Mouse (Mus musculus): ENCODE results near the gene Kif19a. TPM values are rescaled to one million over a fixed set of nuclear protein-coding genes. Genes with fewer than 3 reads are reported as not detected.

The Kif19a gene
- polyA plus RNA-seq, 1 experiment from 2014 or later, result 0.17 TPM

GRCm38 (mm10) chr11:114731711-114732110 is 33.5 kb upstream of the Kif19a start:
- WGBS, result 71% methylated on average over 4 of the region's 4 CpGs
- H3K27me3 ChIP-seq (replicated peaks), result peaks cover 7% of the 10 kb centered on the region; the same call in 1 of the 2 replicates
- no peak overlapping the region for H3K9ac ChIP-seq
- peaks cover 24% of the 10 kb centered on the region for H3K4me1 ChIP-seq
- H3K4me3 ChIP-seq, result no peak overlapping the region
- H3K27ac ChIP-seq (replicated peaks), result no peak overlapping the region
- H3K4me2 ChIP-seq, result no peak overlapping the region
- ATAC-seq (ENCODE audit: extremely low read depth, insufficient number of reproducible peaks, low FRiP score, low TSS enrichment), result no peak
- no peaks in the 10 kb centered on the region for H3K9me3 ChIP-seq
- H3K36me3 ChIP-seq, result no peaks in the 10 kb centered on the region

DNA sequence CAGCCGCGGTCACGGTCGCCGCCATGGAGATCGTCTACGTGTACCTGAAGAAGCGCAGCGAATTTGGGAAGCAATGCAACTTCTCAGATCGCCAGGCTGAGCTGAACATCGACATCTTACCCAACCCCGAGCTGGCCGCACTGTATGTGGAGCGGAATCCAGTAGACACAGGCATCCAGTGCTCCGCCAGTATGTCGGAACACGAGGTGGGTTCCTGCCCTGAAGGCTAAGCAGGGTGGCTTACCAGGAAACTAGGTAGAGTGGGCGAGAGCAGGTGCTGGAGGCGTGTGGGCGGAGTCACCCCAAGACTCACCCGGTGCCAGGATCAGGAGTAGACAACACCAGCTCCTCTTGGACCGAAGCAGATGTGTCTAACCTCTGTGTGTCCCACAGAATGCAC is 32.3 kb upstream of the Kif19a start:
- no peak overlapping the region for H3K27ac ChIP-seq (replicated peaks)
- no peak overlapping the region for H3K9ac ChIP-seq
- H3K36me3 ChIP-seq, result no peaks in the 10 kb centered on the region
- no peak overlapping the region for H3K4me3 ChIP-seq
- peaks cover 7% of the 10 kb centered on the region; the same call in 1 of the 2 replicates for H3K27me3 ChIP-seq (replicated peaks)
- peaks cover 13% of the 10 kb centered on the region for H3K4me1 ChIP-seq
- ATAC-seq (ENCODE audit: extremely low read depth, insufficient number of reproducible peaks, low FRiP score, low TSS enrichment), result no peak
- H3K4me2 ChIP-seq, result no peak overlapping the region
- WGBS, result 61% methylated on average over 22 of the region's 22 CpGs
- H3K9me3 ChIP-seq, result no peaks in the 10 kb centered on the region

DNA sequence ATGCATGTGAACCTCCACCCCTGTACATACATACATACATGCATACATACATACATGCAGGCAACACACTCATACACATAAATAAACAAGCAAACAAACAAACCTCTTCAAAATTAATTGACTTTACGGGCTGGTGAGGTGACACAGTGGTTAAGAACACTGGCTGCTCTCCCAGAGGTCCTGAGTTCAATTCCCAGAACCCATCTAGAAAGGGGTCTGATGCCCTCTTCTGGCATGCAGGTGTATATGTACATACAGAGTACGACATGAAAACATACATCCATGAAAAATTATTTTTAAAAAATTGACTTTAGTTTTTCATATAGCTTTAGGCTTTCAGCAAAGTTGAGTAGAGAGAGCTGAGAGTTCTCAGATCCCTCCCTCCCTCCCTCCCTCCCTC is 29.1 kb upstream of the Kif19a start:
- ATAC-seq (ENCODE audit: extremely low read depth, insufficient number of reproducible peaks, low FRiP score, low TSS enrichment), result no peak
- 81% methylated on average over 2 of the region's 2 CpGs for WGBS
- no peak overlapping the region for H3K4me2 ChIP-seq

DNA sequence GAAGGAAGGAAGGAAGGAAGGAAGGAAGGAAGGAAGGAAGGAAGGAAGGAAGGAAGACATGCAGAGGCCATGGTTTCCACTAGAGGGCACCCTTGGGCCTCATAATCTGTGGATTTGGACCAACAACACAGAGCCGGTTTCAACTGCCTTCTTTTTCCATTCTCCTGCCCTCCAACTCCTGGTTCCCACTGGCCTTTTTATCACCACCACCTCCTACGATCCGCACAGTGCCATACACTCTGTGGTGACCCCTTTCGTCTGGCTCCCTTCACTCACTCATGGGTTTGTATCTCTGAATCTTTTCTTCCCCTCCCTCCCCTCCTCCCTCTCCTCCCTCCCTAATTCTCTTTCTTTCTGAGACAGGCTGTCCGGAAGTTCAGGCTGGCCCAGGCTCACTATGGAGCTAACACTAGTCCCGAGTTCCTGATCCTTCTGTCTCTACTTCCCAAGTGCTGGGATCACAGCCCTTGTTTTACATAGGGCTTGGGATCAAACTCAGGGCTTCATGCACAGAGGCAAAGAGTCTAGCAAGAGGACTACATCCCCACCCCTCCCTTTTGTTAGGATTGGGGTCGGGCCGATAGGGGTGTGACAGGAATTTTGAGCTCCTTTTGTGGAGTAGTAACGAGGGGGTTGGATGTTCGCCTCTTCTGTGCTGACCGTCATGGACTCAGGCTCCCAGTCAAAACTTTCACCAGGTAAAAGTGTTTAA is 28.1 kb upstream of the Kif19a start:
- Histone ChIP-seq H3K27me3 (replicated peaks) (peaks cover 14% of the 10 kb centered on the region; the same call in 1 of the 2 replicates), H3K9ac (0 out of 2 replicates have a peak overlapping the region, but pooled peaks have one; percentile 24), H3K4me1 (peaks cover 11% of the 10 kb centered on the region), H3K36me3 (no peaks in the 10 kb centered on the region), H3K9me3 (no peaks in the 10 kb centered on the region), H3K27ac (replicated peaks) (no peak overlapping the region), H3K4me2 (peak overlapping the region; percentile 36; the same call in 1 of the 2 replicates), H3K4me3 (no peak overlapping the region)
- ATAC-seq (ENCODE audit: extremely low read depth, insufficient number of reproducible peaks, low FRiP score, low TSS enrichment), result no peak
- 34% methylated on average over 11 of the region's 11 CpGs for WGBS

More for the DNA sequence above, 29.1 kb upstream of the Kif19a start:
- Histone ChIP-seq H3K4me3 (no peak overlapping the region), H3K9me3 (no peaks in the 10 kb centered on the region), H3K9ac (no peak overlapping the region), H3K4me1 (peaks cover 11% of the 10 kb centered on the region), H3K36me3 (no peaks in the 10 kb centered on the region), H3K27me3 (replicated peaks) (peaks cover 11% of the 10 kb centered on the region; the same call in 1 of the 2 replicates), H3K27ac (replicated peaks) (no peak overlapping the region)

DNA sequence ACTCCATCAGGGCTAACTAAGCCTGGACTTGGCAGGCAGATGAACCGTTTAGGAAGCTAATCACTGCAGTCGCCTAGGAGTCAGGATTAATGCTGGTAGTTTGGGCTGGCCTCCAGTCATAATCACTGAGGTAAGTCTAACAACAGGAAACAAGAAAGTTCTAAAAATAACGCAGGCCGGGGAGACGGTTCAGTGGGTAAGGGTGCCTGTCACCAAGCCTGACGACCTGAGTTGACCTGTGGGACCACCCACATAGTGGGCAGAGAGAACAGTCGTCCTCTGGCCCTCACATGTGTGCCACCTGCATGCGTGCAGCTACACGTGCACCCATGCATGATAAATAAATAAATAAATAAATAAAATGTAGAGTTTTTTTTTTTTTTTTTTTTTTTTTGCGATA is 24.6 kb upstream of the Kif19a start:
- Histone ChIP-seq H3K27me3 (replicated peaks) (peaks cover 24% of the 10 kb centered on the region), H3K4me3 (no peak overlapping the region), H3K4me1 (peaks cover 11% of the 10 kb centered on the region), H3K27ac (replicated peaks) (no peak overlapping the region), H3K36me3 (no peaks in the 10 kb centered on the region), H3K9me3 (no peaks in the 10 kb centered on the region), H3K4me2 (no peak overlapping the region), H3K9ac (0 out of 2 replicates have a peak overlapping the region, but pooled peaks have one; percentile 33)
- ATAC-seq (ENCODE audit: extremely low read depth, insufficient number of reproducible peaks, low FRiP score, low TSS enrichment), result no peak
- 28% methylated on average over 10 of the region's 10 CpGs for whole genome bisulfite sequencing

DNA sequence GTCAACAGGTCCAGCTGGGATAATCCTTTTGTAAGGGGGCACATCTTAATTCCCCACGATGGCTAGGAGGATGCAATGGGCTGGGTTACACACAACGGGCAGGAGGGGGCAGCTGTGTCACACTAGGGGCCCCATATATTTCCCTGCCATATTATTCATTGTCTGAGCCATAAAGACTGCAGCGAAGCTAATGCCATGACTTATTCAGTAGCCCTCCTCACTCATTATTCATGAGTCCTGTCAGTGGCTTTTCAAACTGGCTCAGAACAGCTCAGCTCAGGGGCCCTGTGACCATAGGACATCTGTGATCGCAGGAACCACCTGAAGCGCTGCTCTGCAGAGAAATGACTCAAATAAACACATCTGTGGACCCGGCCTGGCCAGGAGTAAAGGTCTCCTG is 23.7 kb upstream of the Kif19a start:
- H3K4me2 ChIP-seq, result no peak overlapping the region
- H3K27me3 ChIP-seq (replicated peaks), result peaks cover 24% of the 10 kb centered on the region
- WGBS, result 58% methylated on average over 6 of the region's 6 CpGs
- no peak for ATAC-seq (ENCODE audit: extremely low read depth, insufficient number of reproducible peaks, low FRiP score, low TSS enrichment)
- no peaks in the 10 kb centered on the region for H3K36me3 ChIP-seq
- H3K9ac ChIP-seq, result no peak overlapping the region
- peaks cover 11% of the 10 kb centered on the region for H3K4me1 ChIP-seq
- H3K27ac ChIP-seq (replicated peaks), result no peak overlapping the region
- no peaks in the 10 kb centered on the region for H3K9me3 ChIP-seq
- H3K4me3 ChIP-seq, result no peak overlapping the region

DNA sequence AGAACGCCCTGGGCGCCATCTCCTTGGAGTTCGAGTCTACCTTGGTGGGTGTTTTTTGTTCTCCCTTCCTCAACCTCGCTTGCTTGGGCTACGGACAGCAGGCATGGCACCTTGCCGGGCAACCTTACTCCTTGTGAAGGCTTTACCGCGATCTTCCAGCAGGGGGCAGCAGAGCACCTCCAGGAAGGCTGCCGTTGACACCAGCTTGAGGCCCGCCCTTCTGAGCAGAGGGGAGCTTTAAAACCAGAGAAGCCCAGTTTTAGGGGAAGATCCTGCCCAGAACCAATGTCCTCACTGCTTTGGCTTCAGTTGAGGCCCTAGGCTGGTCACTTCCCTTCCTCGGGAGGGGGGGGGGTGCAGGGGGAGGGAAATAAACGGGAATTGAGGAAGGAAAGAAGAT is 20.1 kb upstream of the Kif19a start:
- Histone ChIP-seq H3K9ac (peak overlapping the region; percentile 65), H3K4me1 (peaks cover 8% of the 10 kb centered on the region), H3K4me3 (no peak overlapping the region), H3K4me2 (peak overlapping the region; percentile 45), H3K9me3 (no peaks in the 10 kb centered on the region), H3K36me3 (no peaks in the 10 kb centered on the region), H3K27ac (replicated peaks) (no peak overlapping the region), H3K27me3 (replicated peaks) (peaks cover 16% of the 10 kb centered on the region)
- WGBS, result under 1% methylated on average over 12 of the region's 12 CpGs
- no peak for ATAC-seq (ENCODE audit: extremely low read depth, insufficient number of reproducible peaks, low FRiP score, low TSS enrichment)

- H3K4me2 ChIP-seq, result no peak overlapping the region
- peaks cover 13% of the 10 kb centered on the region for H3K27me3 ChIP-seq (replicated peaks)
- H3K9ac ChIP-seq, result no peak overlapping the region
- H3K9me3 ChIP-seq, result no peaks in the 10 kb centered on the region
- no peaks in the 10 kb centered on the region for H3K4me1 ChIP-seq
- H3K36me3 ChIP-seq, result no peaks in the 10 kb centered on the region
- 78% methylated on average over 12 of the region's 12 CpGs for WGBS
- no peak overlapping the region for H3K27ac ChIP-seq (replicated peaks)
- ATAC-seq (ENCODE audit: extremely low read depth, insufficient number of reproducible peaks, low FRiP score, low TSS enrichment), result no peak
- no peak overlapping the region for H3K4me3 ChIP-seq
Observed at GRCm38 (mm10) chr11:114747564-114748138, 17.5 kb upstream of the Kif19a start.

DNA sequence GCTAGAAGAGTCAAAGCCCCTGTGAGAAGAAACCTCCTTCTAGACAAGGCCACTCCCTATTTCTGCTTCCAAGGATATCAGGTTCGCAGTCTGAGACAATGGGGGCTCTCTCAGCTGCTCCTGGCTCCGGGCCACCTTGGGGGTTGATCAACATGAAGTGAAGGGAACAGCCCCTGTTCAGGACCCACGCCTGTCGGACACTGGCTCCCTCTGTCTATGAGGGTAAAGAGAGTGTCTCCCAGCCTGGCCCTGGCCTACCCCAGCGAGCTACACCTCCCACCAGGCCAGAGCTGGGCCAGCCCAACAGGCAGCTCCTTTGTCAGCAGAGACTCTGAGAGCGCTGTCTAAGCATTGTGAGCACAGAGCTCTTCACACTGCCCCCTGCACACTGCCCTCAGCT is 4.7 kb downstream of the Kif19a start:
- Histone ChIP-seq H3K4me2 (no peak overlapping the region), H3K27me3 (replicated peaks) (peaks cover 35% of the 10 kb centered on the region), H3K4me1 (peaks cover 4% of the 10 kb centered on the region), H3K9ac (no peak overlapping the region), H3K4me3 (no peak overlapping the region), H3K27ac (replicated peaks) (no peak overlapping the region), H3K9me3 (no peaks in the 10 kb centered on the region), H3K36me3 (no peaks in the 10 kb centered on the region)
- WGBS, result 47% methylated on average over 6 of the region's 6 CpGs
- no peak for ATAC-seq (ENCODE audit: extremely low read depth, insufficient number of reproducible peaks, low FRiP score, low TSS enrichment)

DNA sequence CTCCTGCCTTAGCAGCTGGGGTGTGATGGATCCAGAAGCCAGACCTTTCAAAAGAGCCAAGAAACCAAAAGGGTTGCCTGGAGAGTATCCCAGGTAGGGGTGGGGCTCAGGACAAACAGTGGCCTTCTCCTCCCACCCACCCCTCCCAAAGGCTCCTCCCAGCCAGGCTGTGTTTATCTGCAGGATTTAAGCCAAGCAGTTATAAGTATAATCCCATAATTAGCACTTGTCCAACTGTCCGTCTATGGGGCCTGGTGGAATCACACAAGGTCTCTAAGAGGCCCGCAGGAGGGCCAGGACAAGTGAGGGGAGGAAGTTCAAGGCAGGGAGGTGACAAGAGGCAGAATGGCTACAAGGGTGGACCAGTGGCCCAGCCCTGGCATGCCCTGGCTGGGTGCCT is 6.7 kb downstream of the Kif19a start:
- H3K36me3 ChIP-seq, result no peaks in the 10 kb centered on the region
- H3K9me3 ChIP-seq, result no peaks in the 10 kb centered on the region
- H3K27me3 ChIP-seq (replicated peaks), result peaks cover 34% of the 10 kb centered on the region
- H3K27ac ChIP-seq (replicated peaks), result no peak overlapping the region
- WGBS, result 66% methylated on average over 2 of the region's 2 CpGs
- no peaks in the 10 kb centered on the region for H3K4me1 ChIP-seq
- ATAC-seq (ENCODE audit: extremely low read depth, insufficient number of reproducible peaks, low FRiP score, low TSS enrichment), result no peak
- H3K4me2 ChIP-seq, result no peak overlapping the region
- no peak overlapping the region for H3K9ac ChIP-seq
- no peak overlapping the region for H3K4me3 ChIP-seq

- ATAC-seq (ENCODE audit: extremely low read depth, insufficient number of reproducible peaks, low FRiP score, low TSS enrichment), result no peak
- H3K27me3 ChIP-seq (replicated peaks), result peaks cover 96% of the 10 kb centered on the region
- no peak overlapping the region for H3K4me2 ChIP-seq
- no peaks in the 10 kb centered on the region for H3K36me3 ChIP-seq
- H3K4me3 ChIP-seq, result no peak overlapping the region
- H3K27ac ChIP-seq (replicated peaks), result no peak overlapping the region
- 23% methylated on average over 9 of the region's 9 CpGs for WGBS
- no peak overlapping the region for H3K9ac ChIP-seq
- H3K4me1 ChIP-seq, result peaks cover 22% of the 10 kb centered on the region
- no peaks in the 10 kb centered on the region for H3K9me3 ChIP-seq
Observed at GRCm38 (mm10) chr11:114780076-114780475, 14.9 kb downstream of the Kif19a start.

- Histone ChIP-seq H3K27ac (replicated peaks) (no peak overlapping the region), H3K4me2 (peak overlapping the region; percentile 65), H3K4me3 (peak overlapping the region; percentile 44), H3K27me3 (replicated peaks) (peaks cover 99% of the 10 kb centered on the region), H3K4me1 (peaks cover 17% of the 10 kb centered on the region), H3K36me3 (no peaks in the 10 kb centered on the region), H3K9ac (peak overlapping the region; percentile 66), H3K9me3 (no peaks in the 10 kb centered on the region)
- WGBS, result 41% methylated on average over 10 of the region's 10 CpGs
- no peak for ATAC-seq (ENCODE audit: extremely low read depth, insufficient number of reproducible peaks, low FRiP score, low TSS enrichment)
Observed at GRCm38 (mm10) chr11:114785892-114786291, 20.7 kb downstream of the Kif19a start.

Measured in heart, embryonic 13.5 days (tissue).